Comparison of ENCODE assay signal across 10 mouse cellular contexts in genomic region chr11:35877651-35878558, GRCm38 (mm10). TPM values are rescaled to one million over a fixed set of nuclear protein-coding genes. Genes with fewer than 3 reads are reported as not detected.
DNase-seq lines count a peak whose midpoint lies in the region; ATAC-seq and TF ChIP-seq lines count a peak whose summit lies in the region.
"Had no signal": no experiment of that assay in that cellular context is flagged by ENCODE, and none has a peak within 500 bp of the region (broad histone marks: within the 10 kb centered on the region; RNA-seq: fewer than 3 reads in every experiment).

No protein-coding gene starts in this region.

- TF ChIP-seq CTCF in left cerebral cortex, adult 2 months (IDR thresholded peaks at IDR 0.05), result no peak

- peak overlapping the region; percentile 63 for H3K27ac ChIP-seq in midbrain, embryonic 10.5 days (replicated peaks)
- H3K27ac ChIP-seq in midbrain, embryonic 11.5 days (ENCODE audit: low read depth, low read length), result no peak overlapping the region
- peak overlapping the region; percentile 73 for H3K27ac ChIP-seq in hindbrain, embryonic 13.5 days
- no peak overlapping the region for H3K27ac ChIP-seq in neural tube, embryonic 14.5 days (ENCODE audit: low read depth, low read length)
- no peak overlapping the region for H3K27ac ChIP-seq in left cerebral cortex, adult 2 months
- H3K27ac ChIP-seq: embryonic facial prominence, embryonic 13.5 days had no signal

- H3K4me2 ChIP-seq in midbrain, embryonic 11.5 days, result no peak overlapping the region
- no peak overlapping the region for H3K4me2 ChIP-seq in hindbrain, embryonic 13.5 days
- no peak overlapping the region for H3K4me2 ChIP-seq in neural tube, embryonic 14.5 days (ENCODE audit: low read depth, low read length)
- H3K4me2 ChIP-seq: embryonic facial prominence, embryonic 13.5 days; lung, embryonic 14.5 days had no signal

- H3K9ac ChIP-seq in midbrain, embryonic 11.5 days (ENCODE audit: low read length), result no peak overlapping the region
- H3K9ac ChIP-seq in hindbrain, embryonic 13.5 days, result peak overlapping the region; percentile 13; the same call in 1 of the 2 replicates
- no peak overlapping the region for H3K9ac ChIP-seq in neural tube, embryonic 14.5 days (replicated peaks; ENCODE audit: low read depth, low read length)
- H3K9ac ChIP-seq: embryonic facial prominence, embryonic 13.5 days; lung, embryonic 14.5 days had no signal

- no peak for ATAC-seq in midbrain, embryonic 11.5 days (ENCODE audit: low FRiP score)
- ATAC-seq in hindbrain, embryonic 13.5 days (ENCODE audit: low FRiP score), result peak; percentile 73
- ATAC-seq in neural tube, embryonic 14.5 days (ENCODE audit: low read depth), result peak; percentile 71

- H3K9me3 ChIP-seq in midbrain, embryonic 10.5 days (replicated peaks), result no peaks in the 10 kb centered on the region
- no peaks in the 10 kb centered on the region for H3K9me3 ChIP-seq in midbrain, embryonic 11.5 days (ENCODE audit: control insufficient read depth, low read length)
- no peaks in the 10 kb centered on the region for H3K9me3 ChIP-seq in hindbrain, embryonic 13.5 days
- H3K9me3 ChIP-seq in neural tube, embryonic 14.5 days (ENCODE audit: control insufficient read depth, low read length), result no peaks in the 10 kb centered on the region
- H3K9me3 ChIP-seq: embryonic facial prominence, embryonic 13.5 days had no signal

- H3K27me3 ChIP-seq in midbrain, embryonic 10.5 days (ENCODE audit: low read depth, poor library complexity, severe bottlenecking), result peaks cover 35% of the 10 kb centered on the region
- peaks cover 5% of the 10 kb centered on the region; the same call in 1 of the 2 replicates for H3K27me3 ChIP-seq in midbrain, embryonic 11.5 days (ENCODE audit: control insufficient read depth, insufficient read depth, low read length)
- H3K27me3 ChIP-seq in hindbrain, embryonic 13.5 days, result no peaks in the 10 kb centered on the region
- no peaks in the 10 kb centered on the region for H3K27me3 ChIP-seq in neural tube, embryonic 14.5 days (ENCODE audit: control insufficient read depth, insufficient read depth, low read length)
- H3K27me3 ChIP-seq: embryonic facial prominence, embryonic 13.5 days had no signal

- DNase-seq in adrenal gland, postnatal 14 days, result peak; percentile 27
- no peak for DNase-seq in adrenal gland, postnatal 10 days
- no peak for DNase-seq in midbrain, embryonic 10.5 days (ENCODE audit: low spot score)
- DNase-seq in midbrain, embryonic 11.5 days (ENCODE audit: low spot score, missing footprints), result no peak
- DNase-seq in left cerebral cortex, adult 2 months (ENCODE audit: extremely low spot score in 1 of 2, low spot score in 2 of 2), result no peak
- DNase-seq in kidney, postnatal 14 days, result no peak
- DNase-seq: lung, embryonic 14.5 days had no signal

- H3K4me3 ChIP-seq in midbrain, embryonic 10.5 days, result no peak overlapping the region
- H3K4me3 ChIP-seq in midbrain, embryonic 11.5 days (ENCODE audit: low read depth, low read length), result no peak overlapping the region
- no peak overlapping the region for H3K4me3 ChIP-seq in hindbrain, embryonic 13.5 days
- no peak overlapping the region for H3K4me3 ChIP-seq in neural tube, embryonic 14.5 days (ENCODE audit: low read depth, low read length)
- H3K4me3 ChIP-seq in left cerebral cortex, adult 2 months, result no peak overlapping the region
- H3K4me3 ChIP-seq: embryonic facial prominence, embryonic 13.5 days had no signal

- 69% methylated on average over 14 of the region's 14 CpGs for WGBS in midbrain, embryonic 10.5 days
- 65% methylated on average over 14 of the region's 14 CpGs for WGBS in midbrain, embryonic 11.5 days
- WGBS in hindbrain, embryonic 13.5 days, result 40% methylated on average over 14 of the region's 14 CpGs
- WGBS in neural tube, embryonic 14.5 days, result 33% methylated on average over 14 of the region's 14 CpGs

- peaks cover 59% of the 10 kb centered on the region for H3K4me1 ChIP-seq in midbrain, embryonic 10.5 days
- H3K4me1 ChIP-seq in midbrain, embryonic 11.5 days (ENCODE audit: control insufficient read depth, insufficient read depth, low read length), result peaks cover 27% of the 10 kb centered on the region
- peaks cover 59% of the 10 kb centered on the region for H3K4me1 ChIP-seq in hindbrain, embryonic 13.5 days (replicated peaks)
- peaks cover 11% of the 10 kb centered on the region for H3K4me1 ChIP-seq in neural tube, embryonic 14.5 days (ENCODE audit: control insufficient read depth, insufficient read depth, low read length)

- H3K36me3 ChIP-seq in midbrain, embryonic 10.5 days, result peaks cover 52% of the 10 kb centered on the region
- H3K36me3 ChIP-seq in midbrain, embryonic 11.5 days (ENCODE audit: control insufficient read depth, insufficient read depth, low read length), result 0 out of 2 replicates have a peak, but pooled peaks cover 2% of the 10 kb centered on the region
- peaks cover 13% of the 10 kb centered on the region for H3K36me3 ChIP-seq in hindbrain, embryonic 13.5 days
- no peaks in the 10 kb centered on the region for H3K36me3 ChIP-seq in neural tube, embryonic 14.5 days (ENCODE audit: control insufficient read depth, insufficient read depth, low read length)

- intact Hi-C loops in left cerebral cortex, adult 2 months (cut with DNase I), result no loop called here

RNA-seq across cellular contexts. Expression of gene Rars, which starts 43.6 kb away (rescaled TPM):
- 64.7 and 75.4 TPM in 2 replicates for total RNA-seq in adrenal gland, postnatal 14 days (2021)
- total RNA-seq in adrenal gland, postnatal 10 days (2021), result 10 to 100 TPM; 57.9 to 61.6 TPM
- polyA plus RNA-seq in midbrain, embryonic 10.5 days (2016; fragmentation: Nextera tagmentation; extraction: Ambion mirVana), result 105 and 118 TPM in 2 replicates
- 116 and 122 TPM in 2 replicates for polyA plus RNA-seq in midbrain, embryonic 11.5 days (2014; fragmentation: Nextera tagmentation; extraction: Ambion mirVana)
- polyA plus RNA-seq in hindbrain, embryonic 13.5 days (2015; fragmentation: Nextera tagmentation; extraction: Ambion mirVana), result 72.0 and 73.4 TPM in 2 replicates
- polyA plus RNA-seq in neural tube, embryonic 14.5 days (2014; fragmentation: Nextera tagmentation; extraction: Ambion mirVana), result 74.4 and 77.8 TPM in 2 replicates
- 10 to 100 TPM; 46.8 to 48.4 TPM for total RNA-seq in left cerebral cortex, adult 2 months (2021)

Comparison
In these comparisons a context has a peak if more than half of its experiments do, and no peak if none do; other contexts are left out.
1. H3K27ac ChIP-seq: peak in midbrain, embryonic 10.5 days (single experiment) and hindbrain, embryonic 13.5 days (single experiment); none in midbrain, embryonic 11.5 days (single experiment), neural tube, embryonic 14.5 days (single experiment) and left cerebral cortex, adult 2 months (single experiment).